Mouse (Mus musculus): Measurements from ENCODE around the gene Uox.

Uox gene

GRCm38 (mm10) chr3:146570148-146570782, at the start of gene Uox:
Gene Uox (plus strand): TSS chr3:146570426.
- no peak for DNase-seq

GRCm38 (mm10) chr3:146520798-146521651, 49.2 kb upstream of the Uox start, which contains the start of gene Rpf1:
Gene Rpf1 (minus strand): TSS chr3:146521429.
- peak; percentile 92 for DNase-seq

GRCm38 (mm10) chr3:146521652-146522020, 48.6 kb upstream of the Uox start:
- no peak for DNase-seq

- DNase-seq, result no peak
Measured at GRCm38 (mm10) chr3:146528335-146528734, 41.9 kb upstream of the Uox start.

GRCm38 (mm10) chr3:146534986-146535385, 35.2 kb upstream of the Uox start:
- no peak for DNase-seq

- no peak for DNase-seq
Measured at GRCm38 (mm10) chr3:146540521-146541273, 29.5 kb upstream of the Uox start.

- no peak for DNase-seq
Measured at GRCm38 (mm10) chr3:146543632-146544031, 26.6 kb upstream of the Uox start.

GRCm38 (mm10) chr3:146554816-146555215, 15.4 kb upstream of the Uox start:
- no peak for DNase-seq

GRCm38 (mm10) chr3:146556567-146556966, 13.7 kb upstream of the Uox start:
- no peak for DNase-seq

GRCm38 (mm10) chr3:146557507-146557906, 12.7 kb upstream of the Uox start:
- no peak for DNase-seq

- DNase-seq, result no peak
Measured at GRCm38 (mm10) chr3:146562936-146563335, 7.3 kb upstream of the Uox start.

GRCm38 (mm10) chr3:146564268-146565064, 5.8 kb upstream of the Uox start:
- DNase-seq, result peak; percentile 36

GRCm38 (mm10) chr3:146565065-146565411, 5.2 kb upstream of the Uox start:
- DNase-seq, result no peak

GRCm38 (mm10) chr3:146567366-146567765, 2.9 kb upstream of the Uox start:
- DNase-seq, result no peak

GRCm38 (mm10) chr3:146567884-146568530, 2.2 kb upstream of the Uox start:
- DNase-seq, result no peak

GRCm38 (mm10) chr3:146569594-146569993, 632 bp upstream of the Uox start:
- DNase-seq, result no peak

GRCm38 (mm10) chr3:146570939-146571338, 713 bp downstream of the Uox start:
- DNase-seq, result no peak

- no peak for DNase-seq
Measured at GRCm38 (mm10) chr3:146571341-146571740, 1.1 kb downstream of the Uox start.

GRCm38 (mm10) chr3:146577591-146577990, 7.4 kb downstream of the Uox start:
- no peak for DNase-seq

- no peak for DNase-seq
Measured at GRCm38 (mm10) chr3:146580039-146580729, 10.0 kb downstream of the Uox start.

- DNase-seq, result no peak
Measured at GRCm38 (mm10) chr3:146583478-146583877, 13.3 kb downstream of the Uox start.

- no peak for DNase-seq
Measured at GRCm38 (mm10) chr3:146583908-146584307, 13.7 kb downstream of the Uox start.

Data from cerebellum, adult 9-11 months (tissue).